Mouse (Mus musculus) retina, adult 2 months (tissue): Measurements from ENCODE around the gene I830077J02Rik.

Experiments
- DNase-seq: peaks from one replicate; pipeline ENCODE4 v3.0.0-alpha.2; 2012; ENCODE audit warnings: low read depth, low spot score

I830077J02Rik gene

GRCm38 (mm10) chr3:105893941-105894391 lies 38.5 kb downstream of the I830077J02Rik start:
- no peak for DNase-seq

- no peak for DNase-seq
These were observed 39.6 kb downstream of the I830077J02Rik start for GRCm38 (mm10) chr3:105892572-105893495.

GRCm38 (mm10) chr3:105891760-105892571 lies 40.5 kb downstream of the I830077J02Rik start:
- DNase-seq: no peak

- no peak for DNase-seq
These were observed 41.3 kb downstream of the I830077J02Rik start for GRCm38 (mm10) chr3:105891141-105891540.

- no peak for DNase-seq
These were observed 42.2 kb downstream of the I830077J02Rik start for GRCm38 (mm10) chr3:105890220-105890619.

- DNase-seq: no peak
These were observed 43.5 kb downstream of the I830077J02Rik start for GRCm38 (mm10) chr3:105888961-105889360.

- no peak for DNase-seq
These were observed 49.4 kb downstream of the I830077J02Rik start for GRCm38 (mm10) chr3:105883111-105883510.

- DNase-seq: no peak
These were observed 50.4 kb downstream of the I830077J02Rik start for GRCm38 (mm10) chr3:105882105-105882504.

GRCm38 (mm10) chr3:105880419-105880818 lies 52.0 kb downstream of the I830077J02Rik start:
- no peak for DNase-seq

- no peak for DNase-seq
These were observed 53.7 kb downstream of the I830077J02Rik start for GRCm38 (mm10) chr3:105878751-105879150.

GRCm38 (mm10) chr3:105877919-105878318 lies 54.5 kb downstream of the I830077J02Rik start:
- no peak for DNase-seq

- DNase-seq: no peak
These were observed 55.1 kb downstream of the I830077J02Rik start for GRCm38 (mm10) chr3:105877252-105877803.

- no peak for DNase-seq
These were observed 56.4 kb downstream of the I830077J02Rik start for GRCm38 (mm10) chr3:105876022-105876421.
